Mouse (Mus musculus): Measurements from ENCODE around the gene Slc37a2.

The Slc37a2 gene

DNA sequence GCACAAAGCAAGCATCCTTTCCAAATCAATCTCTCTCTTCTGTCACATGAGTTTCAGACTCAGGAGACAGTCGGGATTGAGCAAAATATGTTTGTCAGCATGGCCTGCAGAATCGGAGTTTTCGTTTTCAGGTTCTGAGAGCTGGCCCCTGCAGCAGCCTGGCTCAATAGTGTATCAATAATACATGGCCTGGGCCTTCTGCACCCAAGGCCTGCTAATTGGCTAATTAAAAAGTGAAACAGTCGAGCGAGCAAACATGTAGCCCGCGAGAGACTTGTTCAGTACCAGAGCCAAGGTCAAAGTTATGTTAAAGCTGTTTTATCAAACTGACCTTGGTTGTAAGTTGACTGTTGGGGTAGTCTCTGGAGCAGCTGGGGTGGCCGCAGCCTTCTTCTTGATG lies 34.8 kb downstream of the Slc37a2 start:
- DNase-seq (ENCODE audit: low spot score in 2 of 2) = no peak

DNA sequence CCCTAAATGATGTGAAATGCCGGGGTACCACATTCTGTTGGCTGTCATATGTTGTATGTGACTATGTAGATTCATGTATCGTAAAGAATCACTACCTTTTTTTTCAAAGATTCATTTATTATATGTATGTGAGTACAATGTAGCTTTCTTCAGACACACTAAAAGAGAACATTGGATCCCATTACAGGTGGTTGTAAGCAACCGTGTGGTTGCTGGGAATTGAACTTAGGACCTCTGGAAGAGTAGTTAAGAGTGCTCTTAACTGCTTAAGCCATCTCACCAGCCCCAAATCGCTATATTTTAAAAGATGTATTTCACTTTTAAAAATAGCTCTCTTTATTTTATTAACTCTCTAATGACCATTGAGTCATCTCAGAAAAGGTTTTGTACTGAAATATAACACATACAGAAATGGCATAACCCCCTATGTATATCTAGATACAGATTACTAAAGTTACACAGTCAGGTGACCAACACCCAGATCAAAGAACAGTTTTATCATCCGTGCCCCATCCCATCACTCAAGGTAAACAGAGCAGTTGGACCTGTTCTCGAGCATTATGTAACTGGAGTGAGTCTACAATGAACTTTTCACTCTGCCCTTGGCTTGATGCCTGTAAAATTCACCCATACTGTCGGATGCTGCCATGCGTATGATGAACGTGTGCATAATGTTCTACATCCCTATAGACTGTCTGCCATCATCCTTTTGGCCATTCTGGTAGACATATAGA lies 41.0 kb downstream of the Slc37a2 start:
- no peak for DNase-seq (ENCODE audit: low spot score in 2 of 2)

DNA sequence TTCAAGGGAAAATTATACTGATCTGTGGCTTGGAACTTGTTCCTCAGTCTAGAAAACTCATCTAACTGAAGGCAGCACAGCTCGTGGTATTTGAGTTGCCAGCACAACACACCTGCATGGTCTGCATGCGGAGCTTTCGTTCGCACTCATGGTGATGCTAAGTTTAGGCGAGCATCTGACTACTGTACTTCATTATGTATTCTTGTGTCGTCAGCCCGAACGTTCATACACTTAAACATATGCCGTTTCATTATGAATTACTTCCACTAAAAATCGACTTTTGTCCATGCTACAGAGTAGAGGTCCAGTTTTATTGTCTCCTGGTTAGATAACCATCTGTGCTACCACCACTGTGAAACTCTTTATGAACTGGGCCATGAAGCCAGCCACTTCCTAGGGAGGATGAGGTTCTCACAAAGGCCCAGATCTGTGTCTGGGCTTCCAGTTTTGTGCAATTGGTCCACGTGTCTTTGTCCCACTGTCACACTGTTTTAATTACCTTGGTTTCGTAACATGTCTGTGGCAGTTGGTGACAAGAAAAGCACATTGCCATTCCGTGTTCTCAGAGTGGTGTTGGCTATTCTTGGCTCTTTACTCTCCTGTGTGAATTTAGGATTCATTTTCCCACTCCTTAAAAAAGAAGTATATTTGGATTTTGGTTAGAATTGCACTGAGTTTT lies 42.3 kb downstream of the Slc37a2 start:
- no peak for DNase-seq (ENCODE audit: low spot score in 2 of 2)

DNA sequence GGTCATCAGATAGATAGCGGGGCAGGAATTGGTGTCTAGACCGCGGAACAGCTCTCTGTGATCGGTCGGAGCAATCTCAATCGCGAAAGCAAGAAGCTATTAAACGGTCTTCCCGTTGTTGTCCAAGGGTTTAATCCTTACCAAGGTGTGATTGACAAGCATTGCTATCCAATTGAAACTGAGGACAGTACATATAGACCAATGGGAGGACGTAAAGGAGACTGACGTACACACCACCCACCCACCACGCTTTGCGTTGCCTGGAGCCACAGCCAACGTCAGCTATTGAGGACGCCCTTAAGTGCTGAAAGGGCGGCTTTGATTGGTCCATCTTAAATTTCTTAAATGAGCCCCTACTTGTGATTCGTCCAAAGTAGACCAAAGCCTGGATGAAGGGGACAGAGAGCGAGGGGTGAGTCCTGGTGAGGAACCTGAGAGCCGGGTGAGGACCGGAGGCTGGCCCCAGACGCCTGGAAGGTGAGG lies 47.6 kb downstream of the Slc37a2 start, which contains the start of gene Tmem218:
TSS of gene Tmem218 (plus strand) at position 295 of the 483 bp plus-strand sequence.
- peak; percentile 79 to 88 for DNase-seq (ENCODE audit: low spot score in 2 of 2)

DNA sequence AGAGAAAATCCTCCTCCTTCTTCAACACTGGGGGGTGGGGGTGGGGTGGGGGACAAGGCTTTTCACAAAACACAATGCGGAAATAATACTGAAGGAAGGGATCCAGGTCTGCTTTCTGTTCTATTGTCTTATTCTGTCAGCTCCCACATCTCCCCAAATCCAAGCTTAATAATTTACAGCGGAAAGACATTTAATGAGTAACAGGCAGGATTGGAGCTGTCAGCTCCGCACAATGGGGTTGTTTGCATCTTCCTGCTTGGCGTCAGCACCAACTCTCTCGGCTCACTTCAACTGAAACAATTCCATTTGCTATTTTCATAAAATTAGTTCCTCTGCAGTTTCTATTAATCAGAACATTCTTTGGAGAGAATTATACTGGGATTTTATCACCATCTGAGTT lies 51.7 kb downstream of the Slc37a2 start:
- no peak for DNase-seq (ENCODE audit: low spot score in 2 of 2)

DNA sequence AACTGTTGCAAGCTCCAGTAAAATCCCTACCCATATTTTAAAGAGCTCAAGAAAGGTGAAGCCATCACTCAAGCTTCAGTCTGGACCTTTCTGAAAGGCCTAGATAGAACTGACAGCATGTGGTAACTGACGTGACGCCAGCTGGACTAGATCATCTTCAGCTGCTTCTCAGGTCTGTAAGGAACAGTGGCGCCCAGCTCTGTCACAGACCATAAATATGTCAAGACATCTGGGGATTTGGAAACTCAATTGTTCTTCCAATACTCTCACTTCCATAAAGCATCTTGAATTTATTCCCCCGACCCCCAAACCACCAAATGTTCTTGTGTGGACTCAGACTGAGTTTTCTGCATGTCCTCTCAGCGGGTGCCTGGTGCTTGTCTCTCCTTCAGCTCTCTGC lies 55.1 kb downstream of the Slc37a2 start:
- DNase-seq (ENCODE audit: low spot score in 2 of 2) = no peak

DNA sequence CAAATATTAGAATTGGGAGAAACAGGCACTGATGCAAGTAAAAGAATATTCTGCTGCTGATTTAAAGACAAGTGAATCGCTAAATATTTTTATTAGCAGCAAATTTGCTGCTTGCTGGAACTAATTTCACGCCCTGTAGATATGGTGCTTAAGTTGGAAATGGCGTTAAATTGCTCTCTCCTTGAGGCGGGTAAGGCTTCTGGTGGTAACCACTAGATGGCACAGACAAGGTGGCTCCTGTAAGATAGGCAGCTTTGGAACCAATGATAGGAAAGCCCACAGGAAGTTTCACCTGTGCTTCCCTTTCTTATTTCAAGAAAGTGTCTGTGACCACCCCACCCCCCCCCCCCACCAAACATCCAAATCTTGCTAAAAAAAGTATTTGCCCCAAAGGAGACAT lies 58.5 kb downstream of the Slc37a2 start:
- DNase-seq (ENCODE audit: low spot score in 2 of 2) = no peak

DNA sequence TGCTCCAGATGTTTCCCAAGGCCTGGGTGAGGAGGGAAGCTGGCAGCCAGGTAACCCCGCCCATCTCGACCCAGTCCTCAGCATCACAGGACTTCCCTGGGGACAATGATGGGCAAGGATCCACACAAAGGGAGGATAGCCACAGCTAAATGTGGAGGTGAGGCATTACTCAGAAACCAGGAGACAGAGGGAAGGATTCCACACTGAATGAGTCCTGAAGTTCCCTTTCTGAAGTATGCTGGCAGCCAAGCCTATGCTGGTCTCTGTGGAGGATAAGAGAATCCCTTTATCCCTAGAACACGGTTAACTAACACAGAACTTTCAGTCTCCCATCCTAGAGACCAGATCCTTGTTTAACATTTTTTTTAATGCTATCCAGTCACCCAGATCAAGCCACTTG lies 67.5 kb downstream of the Slc37a2 start:
- no peak for DNase-seq (ENCODE audit: low spot score in 2 of 2)

DNA sequence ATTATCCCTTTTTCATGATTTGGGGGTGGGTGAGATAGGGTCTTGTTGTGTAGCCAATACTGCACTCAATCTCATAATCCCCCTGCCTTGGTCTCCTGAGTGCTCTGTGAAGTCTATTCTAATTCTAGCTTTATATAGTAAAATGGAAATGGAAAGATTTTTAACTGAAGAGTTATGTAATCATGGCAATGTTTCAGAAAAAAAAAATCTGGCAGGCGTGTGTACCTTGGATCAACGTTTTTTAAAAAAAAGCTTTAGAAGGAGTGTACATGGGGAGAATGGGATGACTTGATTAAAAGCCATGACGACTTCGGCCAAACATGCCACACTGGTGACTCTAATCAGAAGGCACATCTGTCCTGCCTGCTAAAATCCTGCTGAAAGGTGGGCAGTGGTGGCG lies 68.1 kb downstream of the Slc37a2 start:
- no peak for DNase-seq (ENCODE audit: low spot score in 2 of 2)

DNA sequence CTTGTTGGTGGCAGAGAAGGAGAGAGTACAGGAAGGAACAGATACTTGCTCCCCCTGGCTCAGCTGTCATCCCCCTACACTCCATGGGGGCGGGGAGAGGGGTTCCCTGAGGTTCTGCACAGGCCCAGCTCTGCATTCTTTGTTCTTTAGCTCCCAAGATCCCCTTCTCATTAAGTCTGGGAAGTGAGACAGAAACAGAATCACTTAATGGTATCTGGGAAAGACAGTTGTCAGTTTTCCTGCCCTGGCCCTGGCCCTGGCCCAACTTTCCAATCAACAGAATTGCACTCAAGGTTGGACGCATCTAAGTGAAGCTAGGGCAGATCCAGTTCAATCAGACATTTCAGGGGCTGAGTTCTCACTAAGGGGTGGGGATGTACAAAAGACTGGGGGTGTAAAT lies 72.4 kb downstream of the Slc37a2 start:
- no peak for DNase-seq (ENCODE audit: low spot score in 2 of 2)

DNA sequence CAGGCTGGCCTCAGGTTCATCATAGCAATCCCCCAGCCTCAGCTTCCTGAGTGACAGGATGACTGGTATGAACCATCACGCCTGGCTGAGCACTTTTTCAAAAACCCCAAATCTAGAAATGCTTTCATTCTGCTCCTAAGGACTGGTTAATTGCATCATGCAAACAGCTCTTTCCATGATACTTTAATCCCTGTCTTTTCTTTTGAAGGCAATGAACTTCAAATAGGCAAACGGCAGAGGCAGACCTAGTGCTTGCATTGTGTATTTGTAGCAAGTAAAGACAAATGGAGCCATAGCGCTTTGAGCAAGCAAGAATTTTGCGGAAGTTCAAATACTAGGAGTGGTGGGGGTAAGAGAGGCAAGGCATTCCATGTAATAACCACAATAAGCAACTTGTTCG lies 73.9 kb downstream of the Slc37a2 start:
- no peak for DNase-seq (ENCODE audit: low spot score in 2 of 2)

DNA sequence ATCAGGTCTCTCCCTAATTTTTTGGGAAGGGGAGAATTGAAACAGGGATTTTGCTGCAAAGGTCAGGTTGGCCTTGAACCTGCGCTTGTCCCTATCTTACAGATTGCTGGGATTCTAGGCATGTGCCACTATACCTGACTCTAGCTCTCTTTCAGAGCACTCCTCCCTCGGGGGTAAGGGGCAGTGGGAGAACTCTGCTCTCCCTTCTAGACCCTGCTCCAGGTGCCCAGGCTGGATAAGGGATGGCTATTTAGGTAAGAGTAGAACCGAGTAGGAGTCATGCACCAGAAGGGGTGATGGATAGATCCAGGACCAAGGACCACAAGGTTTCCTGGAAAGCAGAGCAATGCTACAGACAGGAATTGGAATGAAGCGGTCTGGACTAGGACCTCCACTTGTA lies 75.9 kb downstream of the Slc37a2 start:
- no peak for DNase-seq (ENCODE audit: low spot score in 2 of 2)

DNA sequence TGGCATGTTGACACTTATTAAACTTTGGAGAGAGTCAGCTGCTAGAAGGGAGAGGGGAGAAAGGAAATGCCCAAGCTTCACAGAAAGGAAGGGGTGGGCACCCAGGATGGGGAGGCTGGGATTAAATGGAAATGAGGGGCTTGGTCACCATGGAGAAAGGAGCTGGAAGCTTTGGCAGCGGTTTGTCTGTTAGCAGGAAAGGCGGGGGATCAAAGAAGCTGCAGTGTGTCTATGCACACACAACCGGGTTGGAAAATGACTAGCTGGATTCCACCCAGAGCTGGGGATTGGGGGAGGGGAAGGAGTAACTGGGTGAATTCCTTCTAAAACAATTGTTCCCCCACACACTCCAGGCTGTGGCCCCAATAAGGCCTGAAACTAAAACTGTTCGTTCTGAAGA lies 76.6 kb downstream of the Slc37a2 start:
- DNase-seq (ENCODE audit: low spot score in 2 of 2) = no peak

All from urinary bladder, adult 18-20 months (tissue).